Mouse (Mus musculus): ENCODE data around the gene Olfr912.

Olfr912 gene

DNA sequence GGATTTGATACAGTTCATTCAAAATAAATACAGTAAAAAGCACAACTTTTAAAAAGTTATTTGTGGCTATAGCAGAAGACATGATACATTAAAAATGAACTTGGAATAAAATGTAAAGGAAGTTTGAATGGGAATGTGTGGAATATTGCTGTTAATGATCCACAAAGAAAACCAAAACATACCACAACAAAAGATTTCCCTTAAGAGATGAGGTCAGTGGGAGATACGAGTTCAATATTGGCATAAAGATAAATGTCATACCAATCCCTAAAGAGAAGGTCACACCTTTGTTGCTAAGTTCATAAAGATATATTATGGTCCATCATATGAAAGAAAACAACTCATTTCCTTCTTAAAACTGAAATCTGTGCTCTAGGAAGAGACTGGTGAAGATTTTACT is at the start of gene Olfr912:
TSS of gene Olfr912 (plus strand) at position 301 of the 400 bp plus-strand sequence.
- no peak for DNase-seq (ENCODE audit: low spot score)

DNA sequence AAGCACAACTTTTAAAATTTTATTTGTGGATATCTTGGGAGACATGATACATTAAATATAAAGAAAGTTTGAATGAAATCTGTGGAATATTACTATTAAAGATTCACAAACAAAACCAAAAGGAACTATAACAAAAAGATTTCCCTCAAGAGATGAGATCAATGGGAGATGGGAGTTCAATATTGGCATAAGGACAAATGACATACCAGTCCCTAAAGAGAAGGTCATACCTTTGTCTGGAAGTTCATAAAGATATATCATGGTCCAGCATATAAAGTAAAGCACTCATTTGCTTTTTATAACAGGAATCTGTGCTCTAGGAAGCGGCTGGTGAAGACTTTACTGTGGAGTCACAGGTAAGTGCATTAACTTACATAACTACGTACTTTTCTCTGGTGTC is 42.4 kb upstream of the Olfr912 start, which contains the start of gene Olfr910:
TSS of gene Olfr910 (plus strand) at position 301 of the 400 bp plus-strand sequence.
- no peak for DNase-seq (ENCODE audit: low spot score)

DNA sequence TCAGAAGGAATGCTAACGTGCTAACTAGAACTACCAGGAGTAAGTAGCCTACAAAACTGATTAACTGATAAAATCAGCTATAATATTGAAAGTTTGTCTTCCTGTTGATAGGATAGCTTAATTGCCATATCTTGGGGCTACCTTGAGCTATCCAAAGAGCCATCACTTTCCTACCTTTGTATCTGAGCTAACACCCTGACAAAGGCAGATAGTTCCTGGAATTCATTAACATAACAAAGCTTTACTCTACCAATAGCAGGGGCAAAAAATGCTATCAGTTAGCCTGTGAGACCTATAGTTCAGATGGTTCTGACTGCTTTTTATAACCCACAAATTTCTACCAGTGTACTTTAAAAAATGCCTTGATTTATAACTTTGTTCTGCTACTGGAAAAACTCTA is 11.1 kb downstream of the Olfr912 start:
- no peak for DNase-seq (ENCODE audit: low spot score)

DNA sequence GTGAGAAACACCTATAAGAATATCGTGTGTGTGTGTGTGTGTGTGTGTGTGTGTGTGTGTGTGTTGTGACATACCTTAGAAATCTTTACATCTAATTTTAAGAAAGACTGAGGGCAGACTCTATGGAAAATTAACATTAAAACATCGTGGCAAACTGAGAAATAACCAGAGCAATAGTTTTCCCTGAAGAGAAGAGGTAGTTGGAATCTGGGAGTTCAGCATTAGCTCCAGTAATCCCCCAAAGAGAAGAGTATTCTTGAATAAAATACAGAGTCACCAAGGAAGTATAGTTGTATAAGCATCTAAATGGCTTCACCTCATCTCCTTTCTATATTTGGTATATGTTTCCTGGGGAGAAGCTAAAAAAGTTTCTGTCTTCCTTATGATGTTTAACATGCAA is 12.5 kb downstream of the Olfr912 start, which contains the start of gene Olfr913:
TSS of gene Olfr913 (plus strand) at position 301 of the 400 bp plus-strand sequence.
- no peak for DNase-seq (ENCODE audit: low spot score)

DNA sequence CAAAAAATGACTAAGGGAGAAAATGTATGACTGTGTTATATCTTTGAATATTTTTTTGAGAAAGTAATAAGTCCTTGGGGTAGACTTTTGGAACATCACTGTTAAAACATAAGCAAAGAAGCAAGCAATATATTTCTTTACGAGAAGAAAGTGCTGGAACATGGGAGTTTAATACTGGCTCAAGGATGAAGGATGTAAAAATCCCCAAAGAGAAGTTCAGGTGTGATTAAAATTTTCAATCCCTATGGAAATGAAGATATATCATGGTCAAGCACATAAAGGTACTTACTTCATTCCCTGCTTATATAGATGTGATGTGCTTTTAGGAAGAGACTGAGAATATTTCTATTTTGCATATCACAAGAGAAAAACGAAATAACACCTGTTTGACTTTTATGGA is 24.8 kb downstream of the Olfr912 start, which contains the start of gene Olfr914:
TSS of gene Olfr914 (plus strand) at position 301 of the 400 bp plus-strand sequence.
- DNase-seq (ENCODE audit: low spot score) = no peak

DNA sequence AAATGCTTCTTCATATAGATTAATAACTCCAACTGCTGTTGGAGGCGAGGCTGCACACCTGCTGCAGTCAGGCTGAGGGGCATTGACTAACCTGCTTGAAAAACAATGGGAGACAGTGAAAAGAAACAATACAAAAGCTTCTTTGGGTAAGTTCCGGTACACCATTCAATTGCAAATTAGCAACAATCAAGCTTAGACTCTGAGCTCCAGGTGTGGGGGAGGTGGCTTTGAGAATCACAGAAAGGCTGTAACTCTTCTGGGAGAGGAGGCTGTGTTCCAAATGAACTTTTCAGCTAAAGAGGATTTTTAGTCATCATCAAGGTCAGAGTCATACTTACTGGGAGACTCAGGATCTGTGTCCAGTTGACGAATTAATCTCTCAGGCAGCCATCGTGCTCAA is 52.4 kb downstream of the Olfr912 start:
- DNase-seq (ENCODE audit: low spot score) = no peak
